In the genomic region with DNA sequence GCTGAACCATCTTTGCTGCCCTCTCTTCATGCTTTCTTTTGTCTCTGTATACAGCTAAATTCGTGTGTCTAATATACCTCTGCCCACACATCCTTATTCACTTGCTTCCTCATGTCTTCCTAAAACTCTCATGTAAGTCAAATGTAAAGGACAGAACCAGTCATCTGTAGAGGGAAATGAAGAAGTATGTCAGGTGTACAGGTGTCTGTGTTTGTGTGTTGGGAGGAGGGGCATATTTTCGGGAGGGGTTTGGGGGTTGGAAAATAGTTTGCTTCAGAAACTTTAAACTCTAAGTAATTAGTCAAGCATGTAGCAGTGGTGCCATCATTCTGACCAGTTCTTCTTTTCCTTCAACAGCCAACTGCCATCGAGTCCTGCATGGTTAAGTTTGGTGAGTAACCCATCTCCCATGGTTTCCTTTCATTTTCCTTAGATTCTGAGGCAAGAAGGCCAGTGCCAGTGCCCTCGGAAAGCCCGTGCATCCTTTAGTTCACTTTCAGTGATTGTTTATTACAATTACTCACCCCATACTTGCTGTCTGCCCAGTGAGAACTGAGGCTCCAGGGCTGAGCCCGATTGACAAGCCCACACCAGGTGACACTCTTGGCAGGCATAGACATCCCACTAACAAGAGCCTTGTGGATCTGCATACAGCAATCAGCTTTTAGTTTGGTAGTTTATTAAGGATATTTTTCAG, we compare ENCODE assay signal across 32 mouse cellular contexts. TPM values are rescaled to one million over a fixed set of nuclear protein-coding genes. Genes with fewer than 3 reads are reported as not detected.
DNase-seq lines count a peak whose midpoint lies in the region; ATAC-seq and TF ChIP-seq lines count a peak whose summit lies in the region.
"Had no signal": no experiment of that assay in that cellular context is flagged by ENCODE, and none has a peak within 500 bp of the region (broad histone marks: within the 10 kb centered on the region; RNA-seq: fewer than 3 reads in every experiment).

No protein-coding gene starts in this region.

- no peak overlapping the region for H3K4me2 ChIP-seq in kidney, embryonic 16.5 days (replicated peaks; ENCODE audit: low read depth, low read length)
- H3K4me2 ChIP-seq: embryonic facial prominence, embryonic 12.5 days; forebrain, embryonic 12.5 days; heart, embryonic 11.5 days; intestine, embryonic 15.5 days; neural tube, embryonic 13.5 days had no signal

- peak; percentile 14 for ATAC-seq in megakaryocyte, adult 5-6 weeks (ENCODE audit: poor library complexity, severe bottlenecking)
- no peak for ATAC-seq in kidney, embryonic 16.5 days (ENCODE audit: low FRiP score, low TSS enrichment)
- ATAC-seq: hindbrain, embryonic 16.5 days; intestine, embryonic 15.5 days had no signal

- peak; percentile 13 to 76 for DNase-seq in spleen, adult 2 months (ENCODE audit: low read depth in 1 of 2, low spot score in 2 of 2)
- DNase-seq in spleen, postnatal 4 days (ENCODE audit: low spot score in 2 of 2): no peak
- DNase-seq in right cerebral cortex, adult 2 months (ENCODE audit: low spot score in 2 of 2): no peak
- DNase-seq in heart, embryonic 10.5 days (ENCODE audit: low spot score): no peak
- DNase-seq: adrenal gland, postnatal 14 days; cerebellum, adult 2 months; cerebellum, postnatal 25 days; gastrocnemius, postnatal 36 days; kidney, adult 8-10 months; kidney, postnatal 14 days; lung, adult 18-20 months; lung, postnatal 10 days; midbrain, embryonic 14.5 days; right cerebral cortex, adult 18-20 months; thymus, postnatal 14 days had no signal

- H3K4me1 ChIP-seq in spleen, adult 2 months (ENCODE audit: control insufficient read depth, insufficient read depth, insufficient read length): peaks cover 7% of the 10 kb centered on the region
- no peaks in the 10 kb centered on the region for H3K4me1 ChIP-seq in bone marrow, adult 2 months (ENCODE audit: control insufficient read depth, insufficient read depth, low read length)
- H3K4me1 ChIP-seq in kidney, embryonic 16.5 days (ENCODE audit: insufficient read depth, low read length): 0 out of 2 replicates have a peak, but pooled peaks cover 3% of the 10 kb centered on the region
- H3K4me1 ChIP-seq in heart, embryonic 10.5 days: no peaks in the 10 kb centered on the region
- H3K4me1 ChIP-seq: forebrain, embryonic 12.5 days; intestine, embryonic 15.5 days; neural tube, embryonic 13.5 days had no signal

- H3K9me3 ChIP-seq in kidney, embryonic 16.5 days (ENCODE audit: low read length): no peaks in the 10 kb centered on the region
- no peaks in the 10 kb centered on the region for H3K9me3 ChIP-seq in heart, embryonic 10.5 days
- H3K9me3 ChIP-seq: embryonic facial prominence, embryonic 12.5 days; forebrain, embryonic 12.5 days; intestine, embryonic 15.5 days; megakaryocyte, embryonic 14.5 days; neural tube, embryonic 13.5 days had no signal

- no peaks in the 10 kb centered on the region for H3K27me3 ChIP-seq in spleen, adult 2 months (ENCODE audit: control insufficient read depth, insufficient read depth, low read length)
- H3K27me3 ChIP-seq in kidney, embryonic 16.5 days (ENCODE audit: insufficient read depth, low read length): no peaks in the 10 kb centered on the region
- no peaks in the 10 kb centered on the region for H3K27me3 ChIP-seq in heart, embryonic 10.5 days (ENCODE audit: insufficient read depth, poor library complexity, severe bottlenecking)
- H3K27me3 ChIP-seq: embryonic facial prominence, embryonic 12.5 days; forebrain, embryonic 12.5 days; intestine, embryonic 15.5 days; megakaryocyte, embryonic 14.5 days; neural tube, embryonic 13.5 days had no signal

- WGBS in spleen, adult 2 months: 60% methylated on average over 6 of the region's 6 CpGs
- WGBS in bone marrow, adult 2 months: 68% methylated on average over 6 of the region's 6 CpGs
- 85% methylated on average over 6 of the region's 6 CpGs for WGBS in kidney, embryonic 16.5 days
- WGBS in heart, embryonic 10.5 days: 79% methylated on average over 6 of the region's 6 CpGs

- H3K9ac ChIP-seq in kidney, embryonic 16.5 days (replicated peaks; ENCODE audit: low read length): no peak overlapping the region
- H3K9ac ChIP-seq: embryonic facial prominence, embryonic 12.5 days; forebrain, embryonic 12.5 days; intestine, embryonic 15.5 days; neural tube, embryonic 13.5 days had no signal

- H3K4me3 ChIP-seq in spleen, adult 2 months (ENCODE audit: extremely low read depth, insufficient read depth, insufficient read length): no peak overlapping the region
- no peak overlapping the region for H3K4me3 ChIP-seq in bone marrow, adult 2 months (replicated peaks; ENCODE audit: control insufficient read depth, low read depth, low read length)
- no peak overlapping the region for H3K4me3 ChIP-seq in kidney, embryonic 16.5 days (ENCODE audit: low read length)
- no peak overlapping the region for H3K4me3 ChIP-seq in heart, embryonic 10.5 days
- H3K4me3 ChIP-seq: embryonic facial prominence, embryonic 12.5 days; erythroblast, embryonic 14.5 days; forebrain, embryonic 12.5 days; intestine, embryonic 15.5 days; megakaryocyte, embryonic 14.5 days; neural tube, embryonic 13.5 days had no signal

- no peak for TF ChIP-seq POLR2A in spleen, adult 2 months (IDR thresholded peaks at IDR 0.05; ENCODE audit: low read depth, low read length)
- TF ChIP-seq POLR2A in bone marrow, adult 2 months (IDR thresholded peaks at IDR 0.05; ENCODE audit: borderline replicate concordance, control insufficient read depth, low read depth, low read length): no peak

- TF ChIP-seq CTCF in spleen, adult 2 months (IDR thresholded peaks at IDR 0.05; ENCODE audit: extremely low read depth, insufficient read depth, insufficient read length, insufficient replicate concordance): no peak
- no peak for TF ChIP-seq CTCF in bone marrow, adult 2 months (IDR thresholded peaks at IDR 0.05; ENCODE audit: control insufficient read depth, insufficient read depth, low read length)

- peak overlapping the region; percentile 95 for H3K27ac ChIP-seq in spleen, adult 2 months (ENCODE audit: insufficient read depth, low read length)
- H3K27ac ChIP-seq in bone marrow, adult 2 months (ENCODE audit: control insufficient read depth, insufficient read depth, low read depth, low read length, poor library complexity): 0 out of 2 replicates have a peak overlapping the region, but pooled peaks have one; percentile 38
- H3K27ac ChIP-seq in kidney, embryonic 16.5 days (ENCODE audit: low read length): no peak overlapping the region
- no peak overlapping the region for H3K27ac ChIP-seq in heart, embryonic 10.5 days
- H3K27ac ChIP-seq: embryonic facial prominence, embryonic 12.5 days; forebrain, embryonic 12.5 days; intestine, embryonic 15.5 days; neural tube, embryonic 13.5 days had no signal

- H3K36me3 ChIP-seq in spleen, adult 2 months (ENCODE audit: control insufficient read depth, insufficient read depth, low read length): no peaks in the 10 kb centered on the region
- no peaks in the 10 kb centered on the region for H3K36me3 ChIP-seq in kidney, embryonic 16.5 days (ENCODE audit: insufficient read depth, low read length)
- no peaks in the 10 kb centered on the region for H3K36me3 ChIP-seq in heart, embryonic 10.5 days
- H3K36me3 ChIP-seq: embryonic facial prominence, embryonic 12.5 days; forebrain, embryonic 12.5 days; intestine, embryonic 15.5 days; neural tube, embryonic 13.5 days had no signal

RNA-seq across cellular contexts. Expression of a gene that starts 5.8 kb away (rescaled TPM):
- polyA plus RNA-seq in spleen, adult 2 months (2012; rRNA removed): 0.09 and 0.21 TPM in 2 replicates
- not detected in 2 replicates for polyA plus RNA-seq in bone marrow, adult 2 months (2011; ENCODE audit: insufficient read depth, insufficient read length, low replicate concordance, missing spikeins)
- total RNA-seq in megakaryocyte, adult 5-6 weeks (2015): not detected in 2 replicates
- total RNA-seq in megakaryocyte, adult 5-6 weeks (2017): not detected in 2 replicates
- 0.08 TPM in 1 of 2 replicates, not detected in the other for polyA plus RNA-seq in kidney, embryonic 16.5 days (2015; fragmentation: Nextera tagmentation; extraction: Ambion mirVana)
- polyA plus RNA-seq in heart, embryonic 10.5 days (2016; fragmentation: Nextera tagmentation; extraction: Ambion mirVana): 0.11 TPM in 1 of 2 replicates, not detected in the other
- total RNA-seq: adrenal gland, postnatal 14 days; gastrocnemius, postnatal 36 days; hematopoietic stem cell, adult 5-6 weeks; layer of hippocampus, adult 18-20 months; liver, adult 2 months had no signal
- polyA plus RNA-seq: cerebellum, adult 2 months; embryonic facial prominence, embryonic 12.5 days; erythroblast, embryonic 14.5 days; forebrain, embryonic 12.5 days; heart, postnatal 0 days; hindbrain, embryonic 16.5 days; intestine, embryonic 15.5 days; limb, embryonic 11.5 days; liver, adult 2 months; midbrain, embryonic 14.5 days; neural tube, embryonic 13.5 days; testis, adult 2 months had no signal

Comparison
In these comparisons a context has a peak if more than half of its experiments do, and no peak if none do; other contexts are left out.
1. DNase-seq: peak in spleen, adult 2 months (2 of 2); none in spleen, postnatal 4 days (0 of 2), right cerebral cortex, adult 2 months (0 of 2) and heart, embryonic 10.5 days (single experiment).
2. H3K27ac ChIP-seq: peak in spleen, adult 2 months (single experiment) and bone marrow, adult 2 months (single experiment); none in kidney, embryonic 16.5 days (single experiment) and heart, embryonic 10.5 days (single experiment).